Mouse (Mus musculus): ENCODE results near the gene Slc25a27.

GRCm38 (mm10) chr17:43630427-43630760 lies 36.6 kb downstream of the Slc25a27 start:
- TF ChIP-seq TAL1 (IDR thresholded peaks at IDR 0.05; ENCODE audit: low read length) (no peak), GATA1 (IDR thresholded peaks at IDR 0.05; ENCODE audit: low read length) (no peak)

All from erythroblast, embryonic 14.5 days (primary cell).